Mouse (Mus musculus) liver, adult 2 months (tissue): ENCODE measurements at regions not wholly inside any gene's neighbourhood (a gene's known extent, or its start where the extent isn't known, plus 50 kb on each side); places are given as distances from the start of the nearest gene placed in this dataset.

ENCODE experiments used
- DNase-seq: peaks from one replicate; pipeline ENCODE4 v3.0.0-alpha.2; 2011; ENCODE audit warnings: low read depth, low spot score; ENCODE audit errors: extremely low read depth
- H3K27ac ChIP-seq: fragments of 200-500 bp; replicated peaks from 2 replicates; pipeline ENCODE4 v1.5.1; 2012; ENCODE audit warnings: low read depth, mild to moderate bottlenecking, control low read depth, inconsistent platforms, low read length; ENCODE audit not compliant: insufficient read depth
- H3K27me3 ChIP-seq: fragments of 200-500 bp; 2 replicates; pipeline ENCODE4 v1.6.1; 2012; ENCODE audit warnings: mild to moderate bottlenecking, moderate library complexity, low read length, inconsistent platforms; ENCODE audit not compliant: control insufficient read depth, insufficient read depth
- H3K36me3 ChIP-seq: fragments of 200-500 bp; 2 replicates; pipeline ENCODE4 v1.6.1; 2012; ENCODE audit warnings: low read length, inconsistent platforms; ENCODE audit not compliant: control insufficient read depth, insufficient read depth
- H3K4me1 ChIP-seq: fragments of 200-500 bp; 2 replicates; pipeline ENCODE4 v1.6.1; 2011; ENCODE audit warnings: low read length; ENCODE audit not compliant: control insufficient read depth, insufficient read depth
- H3K4me3 ChIP-seq: fragments of 200-500 bp; 2 replicates; pipeline ENCODE4 v1.5.1; 2011; ENCODE audit warnings: low read depth, mild to moderate bottlenecking, control low read depth, low read length, moderate library complexity; ENCODE audit not compliant: insufficient read depth
- H3K79me2 ChIP-seq: fragments of 200-500 bp; 2 replicates; pipeline ENCODE4 v1.6.1; 2012; ENCODE audit warnings: inconsistent platforms, mild to moderate bottlenecking, low read length, moderate library complexity; ENCODE audit not compliant: control insufficient read depth, insufficient read depth
- H3K9ac ChIP-seq: fragments of 200-500 bp; 2 replicates; pipeline ENCODE4 v1.6.1; 2012; ENCODE audit warnings: low read depth, mild to moderate bottlenecking, control low read depth, inconsistent platforms, low read length
- CTCF ChIP-seq: fragments of 200-500 bp; IDR thresholded peaks from 2 replicates; pipeline ENCODE4 v1.5.1; 2011; ENCODE audit warnings: low read depth, low read length, control low read depth
- POLR2A ChIP-seq: fragments of 200-500 bp; IDR thresholded peaks from 2 replicates; pipeline ENCODE4 v1.6.1; 2011; ENCODE audit warnings: low read length, control low read depth; ENCODE audit not compliant: insufficient read depth; ENCODE audit errors: extremely low read depth
- WGBS: fragments of 180-500 bp; shearing (Covaris S2); methylation state at CpG from one replicate; pipeline ENCODE4 v1.1.7; 2018; 5-methylcytosine and 5-hydroxymethylcytosine counted together

DNA sequence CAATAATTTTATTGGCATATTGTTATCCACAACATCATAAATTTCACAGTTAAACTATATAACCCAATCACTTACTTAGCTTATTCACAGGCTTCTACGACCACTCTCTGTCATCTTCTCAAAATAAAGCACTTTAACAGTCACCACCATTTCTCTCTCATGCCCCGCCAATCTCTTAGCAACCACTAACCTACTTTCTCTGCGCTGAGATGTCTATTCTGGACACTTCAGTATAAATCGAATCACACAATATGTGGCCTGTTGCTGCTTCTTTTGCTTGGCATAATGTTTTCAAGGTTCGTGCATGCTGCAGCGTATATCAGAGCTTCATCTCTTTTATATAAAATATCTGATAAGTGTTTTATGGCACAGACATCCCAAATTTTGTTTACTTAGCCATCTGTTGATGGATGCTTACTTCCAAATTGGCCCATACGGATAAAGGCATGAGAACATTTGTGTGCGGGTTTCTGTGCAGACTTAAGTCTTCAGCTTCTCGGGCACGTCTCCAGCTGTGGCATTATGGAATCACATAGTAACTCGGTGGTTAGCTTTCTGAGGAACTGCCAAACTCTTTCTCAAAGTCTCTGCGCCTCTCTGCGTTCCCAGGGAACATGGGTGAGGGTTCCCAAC, 137.7 kb downstream of the Irs2 start:
- TF ChIP-seq CTCF = no peak
- no peak for TF ChIP-seq POLR2A
- Histone ChIP-seq H3K9ac (no peak overlapping the region), H3K4me1 (peaks cover 8% of the 10 kb centered on the region; the same call in 1 of the 2 replicates)

DNA sequence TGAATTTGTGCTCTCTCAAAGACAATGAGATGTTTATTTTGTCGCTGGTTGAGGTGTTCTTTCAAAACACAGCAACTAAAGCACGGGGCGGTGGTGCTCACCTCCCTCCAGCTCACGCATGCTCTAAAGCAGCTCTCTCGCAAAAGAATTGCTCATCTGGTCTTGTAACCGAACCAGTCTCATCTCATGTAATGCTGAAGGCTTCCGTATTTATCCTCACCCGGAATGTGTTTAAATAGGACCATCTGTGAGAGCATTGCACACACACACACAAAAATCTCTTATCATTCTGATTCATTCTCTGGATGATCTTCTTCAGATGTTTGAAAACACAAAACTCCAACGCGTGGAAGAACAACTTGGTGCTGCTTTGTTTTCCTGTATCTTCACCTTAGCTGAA, 138.4 kb downstream of the Irs2 start:
- Histone ChIP-seq H3K27me3 (no peaks in the 10 kb centered on the region), H3K4me1 (peaks cover 12% of the 10 kb centered on the region; the same call in 1 of the 2 replicates), H3K9ac (no peak overlapping the region), H3K27ac (no peak overlapping the region), H3K4me3 (no peak overlapping the region), H3K36me3 (no peaks in the 10 kb centered on the region), H3K79me2 (no peaks in the 10 kb centered on the region)
- DNase-seq = no peak
- TF ChIP-seq CTCF = no peak
- TF ChIP-seq POLR2A = no peak
- 91% methylated on average over 10 of the region's 10 CpGs for WGBS

More for the DNA sequence above, 137.7 kb downstream of the Irs2 start:
- Histone ChIP-seq H3K27me3 (no peaks in the 10 kb centered on the region), H3K4me3 (no peak overlapping the region), H3K79me2 (no peaks in the 10 kb centered on the region), H3K27ac (no peak overlapping the region), H3K36me3 (no peaks in the 10 kb centered on the region)
- no peak for DNase-seq
- WGBS = 93% methylated on average over 13 of the region's 13 CpGs

DNA sequence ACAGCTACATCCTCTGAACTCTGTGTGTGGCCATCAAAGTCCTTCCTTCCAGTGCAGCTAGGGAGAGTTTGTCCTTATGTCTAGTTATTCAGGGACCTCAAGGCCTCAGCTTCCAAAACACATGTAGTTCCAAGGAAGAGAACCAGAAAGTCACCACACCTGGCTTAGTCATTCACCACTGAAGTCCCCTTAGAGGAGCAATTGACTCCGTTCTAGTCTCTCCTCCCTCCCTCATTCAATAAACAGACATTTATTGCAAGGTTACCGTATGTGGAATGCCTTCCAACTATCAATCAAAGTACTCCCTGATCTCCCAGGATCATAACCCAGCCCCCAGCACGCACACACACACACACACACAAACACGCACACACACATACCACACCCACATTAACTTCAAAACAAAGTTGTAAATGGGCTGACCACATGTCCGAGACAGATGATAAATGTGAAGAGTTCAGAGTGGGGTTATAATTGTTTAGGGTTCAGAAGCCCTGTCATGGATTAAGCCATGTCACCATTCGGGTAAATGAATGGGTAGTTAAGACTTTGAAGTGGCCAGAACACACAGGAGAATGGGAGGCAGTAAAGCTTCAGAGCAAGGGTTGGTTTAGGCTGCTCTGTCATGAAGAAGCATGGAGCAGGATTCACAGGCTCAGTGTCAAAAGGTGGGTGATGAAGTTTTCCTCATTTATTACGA, 141.4 kb downstream of the Irs2 start:
- H3K27me3 ChIP-seq = no peaks in the 10 kb centered on the region
- H3K4me1 ChIP-seq = peaks cover 18% of the 10 kb centered on the region
- no peaks in the 10 kb centered on the region for H3K79me2 ChIP-seq
- H3K36me3 ChIP-seq = no peaks in the 10 kb centered on the region
- 73% methylated on average over 7 of the region's 7 CpGs for WGBS
- H3K27ac ChIP-seq = peak overlapping the region; percentile 84
- no peak overlapping the region for H3K4me3 ChIP-seq
- no peak overlapping the region for H3K9ac ChIP-seq
- TF ChIP-seq CTCF (no peak), POLR2A (no peak)
- DNase-seq = no peak

DNA sequence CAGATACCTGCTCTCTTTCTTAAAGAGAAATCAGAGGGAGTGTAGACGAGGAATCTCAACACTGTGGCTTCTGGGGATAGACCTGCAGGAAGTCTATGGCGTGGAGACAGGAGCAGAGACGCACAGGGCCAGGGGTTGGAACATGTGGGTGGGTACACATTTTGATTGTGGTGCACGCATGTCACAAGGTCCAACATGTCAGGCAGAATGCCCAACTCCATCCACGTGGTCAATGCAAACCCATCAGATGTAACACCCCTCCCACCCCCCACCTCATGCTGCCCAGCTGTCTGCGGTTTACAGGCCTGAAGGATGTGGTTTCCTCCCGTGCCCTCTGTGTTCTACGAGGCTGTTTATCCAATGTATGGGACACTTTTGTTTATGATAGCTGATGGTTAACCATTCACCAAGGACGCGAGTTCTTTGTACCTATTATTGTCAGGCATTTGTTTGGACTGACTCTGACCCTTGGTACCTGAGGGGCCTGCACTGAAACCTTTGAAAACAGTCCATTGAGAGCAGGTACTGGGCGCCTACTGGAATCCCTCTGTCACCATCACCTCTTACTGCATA, 142.2 kb downstream of the Irs2 start:
- Histone ChIP-seq H3K9ac (peak overlapping the region; percentile 42; the same call in 1 of the 2 replicates), H3K27ac (peak overlapping the region; percentile 84), H3K27me3 (no peaks in the 10 kb centered on the region), H3K36me3 (no peaks in the 10 kb centered on the region), H3K79me2 (no peaks in the 10 kb centered on the region), H3K4me3 (no peak overlapping the region), H3K4me1 (peaks cover 21% of the 10 kb centered on the region)
- peak; percentile 75 for DNase-seq
- 16% methylated on average over 11 of the region's 11 CpGs for WGBS
- TF ChIP-seq POLR2A (no peak), CTCF (no peak)

DNA sequence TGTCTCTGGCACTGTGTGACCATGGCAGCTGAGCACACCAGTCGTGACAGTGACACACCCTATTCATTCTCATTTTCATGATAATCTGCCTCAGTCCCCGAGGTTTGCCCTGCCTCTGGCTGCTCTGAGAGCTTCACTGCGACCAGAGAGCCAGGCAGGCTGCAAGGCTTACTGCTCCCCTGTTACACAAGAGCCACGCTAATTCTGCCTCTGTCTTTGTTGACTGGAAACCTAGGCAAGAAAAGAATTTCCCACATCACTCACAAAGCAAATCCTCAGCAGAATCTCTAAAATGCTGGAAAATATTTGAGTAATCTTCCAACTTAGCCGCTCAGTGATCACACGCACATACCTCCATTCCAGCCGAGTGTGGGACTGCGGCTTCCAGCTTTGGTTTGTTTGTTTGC, 142.8 kb downstream of the Irs2 start:
- H3K4me3 ChIP-seq = no peak overlapping the region
- no peaks in the 10 kb centered on the region for H3K36me3 ChIP-seq
- H3K9ac ChIP-seq = peak overlapping the region; percentile 42
- H3K27me3 ChIP-seq = no peaks in the 10 kb centered on the region
- WGBS = 16% methylated on average over 8 of the region's 8 CpGs
- TF ChIP-seq POLR2A (no peak), CTCF (no peak)
- H3K27ac ChIP-seq = peak overlapping the region; percentile 84
- H3K4me1 ChIP-seq = peaks cover 21% of the 10 kb centered on the region
- no peaks in the 10 kb centered on the region for H3K79me2 ChIP-seq
- DNase-seq = peak; percentile 44
